In the genomic region with DNA sequence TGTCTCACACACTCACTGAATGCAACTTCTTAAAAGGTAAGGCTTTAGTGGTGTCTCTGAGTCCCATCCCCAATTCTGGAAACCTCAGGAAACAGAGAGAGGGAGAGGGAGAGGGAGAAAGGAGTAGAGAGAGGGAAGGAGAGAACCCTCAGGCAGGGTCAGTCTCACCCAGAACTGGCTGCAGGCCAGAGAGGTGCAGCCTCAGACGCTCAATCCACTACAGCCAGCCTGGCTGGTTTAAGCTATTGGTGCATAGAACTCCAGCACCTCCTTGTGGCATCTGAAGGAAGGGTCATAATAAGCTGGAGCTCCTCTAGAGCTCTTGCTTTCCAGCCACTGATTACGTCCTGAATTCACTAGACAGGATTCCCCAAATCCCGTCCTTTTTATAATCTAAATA, we compare ENCODE assay signal across 8 mouse cellular contexts. TPM values are rescaled to one million over a fixed set of nuclear protein-coding genes. Genes with fewer than 3 reads are reported as not detected.
DNase-seq lines count a peak whose midpoint lies in the region; ATAC-seq lines count a peak whose summit lies in the region.

No protein-coding gene starts in this region.

- no peaks in the 10 kb centered on the region for H3K27me3 ChIP-seq in forebrain, embryonic 15.5 days
- no peaks in the 10 kb centered on the region for H3K27me3 ChIP-seq in hindbrain, embryonic 14.5 days (ENCODE audit: control insufficient read depth, insufficient read depth, low read length)
- H3K27me3 ChIP-seq in stomach, embryonic 16.5 days (ENCODE audit: control insufficient read depth, insufficient read depth, low read length): no peaks in the 10 kb centered on the region

- no peak overlapping the region for H3K4me2 ChIP-seq in forebrain, embryonic 15.5 days (replicated peaks)
- no peak overlapping the region for H3K4me2 ChIP-seq in hindbrain, embryonic 14.5 days (replicated peaks)
- no peak overlapping the region for H3K4me2 ChIP-seq in stomach, embryonic 16.5 days (ENCODE audit: low read depth, low read length)

- intact Hi-C loops in left cerebral cortex, postnatal 25 days (cut with DNase I): no loop called here

- H3K4me1 ChIP-seq in forebrain, embryonic 15.5 days: peaks cover 9% of the 10 kb centered on the region
- H3K4me1 ChIP-seq in hindbrain, embryonic 14.5 days (replicated peaks; ENCODE audit: control insufficient read depth, insufficient read depth, low read length): no peaks in the 10 kb centered on the region
- peaks cover 15% of the 10 kb centered on the region for H3K4me1 ChIP-seq in stomach, embryonic 16.5 days (ENCODE audit: control insufficient read depth, insufficient read depth, low read length)

- H3K27ac ChIP-seq in forebrain, embryonic 15.5 days (replicated peaks): no peak overlapping the region
- H3K27ac ChIP-seq in hindbrain, embryonic 14.5 days: no peak overlapping the region
- H3K27ac ChIP-seq in stomach, embryonic 16.5 days (ENCODE audit: low read length): peak overlapping the region; percentile 80

- H3K9ac ChIP-seq in forebrain, embryonic 15.5 days (replicated peaks): no peak overlapping the region
- H3K9ac ChIP-seq in hindbrain, embryonic 14.5 days: no peak overlapping the region
- no peak overlapping the region; the same call in 1 of the 2 replicates for H3K9ac ChIP-seq in stomach, embryonic 16.5 days (ENCODE audit: low read length)

- H3K9me3 ChIP-seq in forebrain, embryonic 15.5 days: no peaks in the 10 kb centered on the region
- H3K9me3 ChIP-seq in hindbrain, embryonic 14.5 days (ENCODE audit: control insufficient read depth, low read length): no peaks in the 10 kb centered on the region
- no peaks in the 10 kb centered on the region for H3K9me3 ChIP-seq in stomach, embryonic 16.5 days (replicated peaks; ENCODE audit: control insufficient read depth, low read length)

- peak; percentile 49 for DNase-seq in right cerebral cortex, adult 18-20 months
- DNase-seq in right cerebral cortex, postnatal 36 days (ENCODE audit: low spot score in 2 of 2): no peak
- DNase-seq in c-Kit-positive CD71-positive TER-119-positive erythroid progenitor cells, embryonic 14.5 days (ENCODE audit: low spot score): peak; percentile 49
- peak; percentile 70 for DNase-seq in hindbrain, embryonic 14.5 days (ENCODE audit: low spot score)
- peak; percentile 43 to 65 for DNase-seq in left cerebral cortex, postnatal 25 days (ENCODE audit: low spot score in 2 of 2)

- 24% methylated on average over 3 of the region's 3 CpGs for WGBS in forebrain, embryonic 15.5 days
- WGBS in hindbrain, embryonic 14.5 days: 17% methylated on average over 3 of the region's 3 CpGs
- 14% methylated on average over 3 of the region's 3 CpGs for WGBS in stomach, embryonic 16.5 days

- peaks cover 23% of the 10 kb centered on the region for H3K36me3 ChIP-seq in forebrain, embryonic 15.5 days
- peaks cover 36% of the 10 kb centered on the region for H3K36me3 ChIP-seq in hindbrain, embryonic 14.5 days (replicated peaks; ENCODE audit: control insufficient read depth, insufficient read depth)
- H3K36me3 ChIP-seq in stomach, embryonic 16.5 days (ENCODE audit: control insufficient read depth, insufficient read depth, low read length): peaks cover 3% of the 10 kb centered on the region; the same call in 1 of the 2 replicates

- peak; percentile 58; the same call in 1 of the 2 replicates for ATAC-seq in forebrain, embryonic 15.5 days (replicated peaks)
- ATAC-seq in hindbrain, embryonic 14.5 days (ENCODE audit: low FRiP score): peak; percentile 59; the same call in 1 of the 2 replicates
- ATAC-seq in megakaryocyte-erythroid progenitor cell, adult 5-6 weeks (replicated peaks; ENCODE audit: low FRiP score, low TSS enrichment, poor library complexity, severe bottlenecking): peak; percentile 73
- ATAC-seq in stomach, embryonic 16.5 days (ENCODE audit: insufficient read depth, low FRiP score): peak; percentile 67

- no peak overlapping the region for H3K4me3 ChIP-seq in forebrain, embryonic 15.5 days
- H3K4me3 ChIP-seq in hindbrain, embryonic 14.5 days (replicated peaks; ENCODE audit: low read length): no peak overlapping the region
- H3K4me3 ChIP-seq in stomach, embryonic 16.5 days (replicated peaks; ENCODE audit: low read length): no peak overlapping the region

RNA-seq across cellular contexts. Expression of a gene that starts 1.0 kb away (rescaled TPM):
- polyA plus RNA-seq in forebrain, embryonic 15.5 days (2015; fragmentation: Nextera tagmentation; extraction: Ambion mirVana): 2.6 and 2.8 TPM in 2 replicates
- polyA plus RNA-seq in hindbrain, embryonic 14.5 days (2014; fragmentation: Nextera tagmentation; extraction: Ambion mirVana): 10.3 and 10.5 TPM in 2 replicates
- 10 to 100 TPM in 1 of 2 experiments, 1 to 10 TPM in 1; 9.3 to 12.7 TPM for total RNA-seq in left cerebral cortex, postnatal 25 days (2021)
- not detected in 2 replicates for total RNA-seq in megakaryocyte-erythroid progenitor cell, adult 5-6 weeks (2014; fragmentation: Nextera tagmentation)
- total RNA-seq in megakaryocyte-erythroid progenitor cell, adult 5-6 weeks (2017): not detected in 2 replicates
- 572 and 707 TPM in 2 replicates for polyA plus RNA-seq in stomach, embryonic 16.5 days (2015; fragmentation: Nextera tagmentation; extraction: Ambion mirVana)

RNA-seq across cellular contexts. Expression of a gene that starts 18.2 kb away (rescaled TPM):
- 37.2 and 37.6 TPM in 2 replicates for polyA plus RNA-seq in forebrain, embryonic 15.5 days (2015; fragmentation: Nextera tagmentation; extraction: Ambion mirVana)
- 48.9 and 55.3 TPM in 2 replicates for polyA plus RNA-seq in hindbrain, embryonic 14.5 days (2014; fragmentation: Nextera tagmentation; extraction: Ambion mirVana)
- 10 to 100 TPM; 85.2 to 91.7 TPM for total RNA-seq in left cerebral cortex, postnatal 25 days (2021)
- 45.6 and 50.6 TPM in 2 replicates for total RNA-seq in megakaryocyte-erythroid progenitor cell, adult 5-6 weeks (2014; fragmentation: Nextera tagmentation)
- 10.8 and 29.2 TPM in 2 replicates for total RNA-seq in megakaryocyte-erythroid progenitor cell, adult 5-6 weeks (2017)
- 40.9 and 41.7 TPM in 2 replicates for polyA plus RNA-seq in stomach, embryonic 16.5 days (2015; fragmentation: Nextera tagmentation; extraction: Ambion mirVana)

RNA-seq across cellular contexts. Expression of a gene that starts 30.2 kb away (rescaled TPM):
- 96.5 and 96.9 TPM in 2 replicates for polyA plus RNA-seq in forebrain, embryonic 15.5 days (2015; fragmentation: Nextera tagmentation; extraction: Ambion mirVana)
- 107 and 109 TPM in 2 replicates for polyA plus RNA-seq in hindbrain, embryonic 14.5 days (2014; fragmentation: Nextera tagmentation; extraction: Ambion mirVana)
- 10 to 100 TPM; 70.9 to 77.5 TPM for total RNA-seq in left cerebral cortex, postnatal 25 days (2021)
- total RNA-seq in megakaryocyte-erythroid progenitor cell, adult 5-6 weeks (2014; fragmentation: Nextera tagmentation): 34.7 and 48.2 TPM in 2 replicates
- total RNA-seq in megakaryocyte-erythroid progenitor cell, adult 5-6 weeks (2017): 22.6 and 26.0 TPM in 2 replicates
- polyA plus RNA-seq in stomach, embryonic 16.5 days (2015; fragmentation: Nextera tagmentation; extraction: Ambion mirVana): 34.5 and 39.8 TPM in 2 replicates

RNA-seq across cellular contexts. Expression of a gene that starts 30.6 kb away (rescaled TPM):
- 25.6 and 26.7 TPM in 2 replicates for polyA plus RNA-seq in forebrain, embryonic 15.5 days (2015; fragmentation: Nextera tagmentation; extraction: Ambion mirVana)
- 15.0 and 17.7 TPM in 2 replicates for polyA plus RNA-seq in hindbrain, embryonic 14.5 days (2014; fragmentation: Nextera tagmentation; extraction: Ambion mirVana)
- total RNA-seq in left cerebral cortex, postnatal 25 days (2021): 10 to 100 TPM; 22.3 to 25.0 TPM
- 17.4 and 24.5 TPM in 2 replicates for total RNA-seq in megakaryocyte-erythroid progenitor cell, adult 5-6 weeks (2014; fragmentation: Nextera tagmentation)
- 11.9 and 15.8 TPM in 2 replicates for total RNA-seq in megakaryocyte-erythroid progenitor cell, adult 5-6 weeks (2017)
- polyA plus RNA-seq in stomach, embryonic 16.5 days (2015; fragmentation: Nextera tagmentation; extraction: Ambion mirVana): 25.3 and 26.9 TPM in 2 replicates

Comparison
In these comparisons a context has a peak if more than half of its experiments do, and no peak if none do; other contexts are left out.
1. DNase-seq: peak in right cerebral cortex, adult 18-20 months (single experiment), c-Kit-positive CD71-positive TER-119-positive erythroid progenitor cells, embryonic 14.5 days (single experiment), hindbrain, embryonic 14.5 days (single experiment) and left cerebral cortex, postnatal 25 days (2 of 2); none in right cerebral cortex, postnatal 36 days (0 of 2).
2. RNA of a gene that starts 1.0 kb away (polyA plus RNA-seq): 572 to 707 TPM in stomach, embryonic 16.5 days; 10.3 to 10.5 TPM in hindbrain, embryonic 14.5 days and 2.6 to 2.8 TPM in forebrain, embryonic 15.5 days; every median in the first group is over 10 times any median in the second.
3. Peak in every context shown above with its lines, with median percentiles within 50 percentile points of each other: ATAC-seq.